Mouse (Mus musculus): ENCODE measurements around the gene Kcnh6. TPM values are rescaled to one million over a fixed set of nuclear protein-coding genes. Genes with fewer than 3 reads are reported as not detected.

Kcnh6 gene
- 0.36 and 0.64 TPM in 2 replicates for polyA plus RNA-seq (2016; fragmentation: Nextera tagmentation; extraction: Ambion mirVana)

- H3K4me3 ChIP-seq (replicated peaks) = no peak within 1 kb of the TSS
- peaks cover 12% of the 10 kb centered on the region; the same call in 1 of the 2 replicates for H3K4me1 ChIP-seq
- H3K27me3 ChIP-seq = peaks cover 25% of the 10 kb centered on the region
- no peak within 1 kb of the TSS for H3K27ac ChIP-seq
- no peak within 1 kb of the TSS for H3K9ac ChIP-seq
- H3K36me3 ChIP-seq (replicated peaks) = no peaks in the 10 kb centered on the region
- peak within 1 kb of the TSS; percentile 43 for H3K4me2 ChIP-seq
- under 1% methylated on average over 25 of the region's 25 CpGs for WGBS
- ATAC-seq (ENCODE audit: low FRiP score) = no peak
- no peaks in the 10 kb centered on the region for H3K9me3 ChIP-seq
Observed at GRCm38 (mm10) chr11:106007821-106008220, at the start of gene Kcnh6. Gene Kcnh6 (plus strand): TSS chr11:106008124.

- Histone ChIP-seq H3K9me3 (no peaks in the 10 kb centered on the region), H3K4me2 (no peak overlapping the region), H3K4me3 (replicated peaks) (no peak overlapping the region), H3K36me3 (replicated peaks) (no peaks in the 10 kb centered on the region), H3K27ac (no peak overlapping the region), H3K9ac (no peak overlapping the region), H3K4me1 (no peaks in the 10 kb centered on the region), H3K27me3 (no peaks in the 10 kb centered on the region)
- no peak for ATAC-seq (ENCODE audit: low FRiP score)
- 70% methylated on average over 1 of the region's 1 CpGs for WGBS
Observed at GRCm38 (mm10) chr11:105958566-105958965, 49.4 kb upstream of the Kcnh6 start.

- Histone ChIP-seq H3K4me3 (replicated peaks) (no peak overlapping the region), H3K27me3 (no peaks in the 10 kb centered on the region), H3K27ac (no peak overlapping the region), H3K4me2 (no peak overlapping the region), H3K36me3 (replicated peaks) (no peaks in the 10 kb centered on the region), H3K9ac (no peak overlapping the region), H3K4me1 (no peaks in the 10 kb centered on the region), H3K9me3 (no peaks in the 10 kb centered on the region)
- ATAC-seq (ENCODE audit: low FRiP score) = no peak
- 67% methylated on average over 17 of the region's 17 CpGs for WGBS
Observed at GRCm38 (mm10) chr11:105959355-105959754, 48.6 kb upstream of the Kcnh6 start.

- Histone ChIP-seq H3K36me3 (replicated peaks) (no peaks in the 10 kb centered on the region), H3K9ac (no peak overlapping the region), H3K9me3 (no peaks in the 10 kb centered on the region), H3K4me2 (no peak overlapping the region), H3K4me1 (peaks cover 15% of the 10 kb centered on the region), H3K27me3 (peaks cover 39% of the 10 kb centered on the region), H3K4me3 (replicated peaks) (no peak overlapping the region), H3K27ac (no peak overlapping the region)
- no peak for ATAC-seq (ENCODE audit: low FRiP score)
- 66% methylated on average over 5 of the region's 5 CpGs for WGBS
Observed at GRCm38 (mm10) chr11:105964691-105965090, 43.2 kb upstream of the Kcnh6 start.

GRCm38 (mm10) chr11:105966288-105966687 is 41.6 kb upstream of the Kcnh6 start:
- Histone ChIP-seq H3K36me3 (replicated peaks) (no peaks in the 10 kb centered on the region), H3K9ac (no peak overlapping the region), H3K4me2 (no peak overlapping the region), H3K4me3 (replicated peaks) (no peak overlapping the region), H3K9me3 (no peaks in the 10 kb centered on the region), H3K4me1 (peaks cover 15% of the 10 kb centered on the region), H3K27ac (no peak overlapping the region), H3K27me3 (peaks cover 54% of the 10 kb centered on the region)
- no peak for ATAC-seq (ENCODE audit: low FRiP score)
- 82% methylated on average over 4 of the region's 4 CpGs for WGBS

GRCm38 (mm10) chr11:105967741-105968574 is 40.0 kb upstream of the Kcnh6 start, which contains the start of gene Ace:
Gene Ace (plus strand): TSS chr11:105967945.
- peaks cover 15% of the 10 kb centered on the region for H3K4me1 ChIP-seq
- WGBS = under 1% methylated on average over 67 of the region's 76 CpGs
- H3K27me3 ChIP-seq = peaks cover 55% of the 10 kb centered on the region
- H3K4me2 ChIP-seq = peak within 1 kb of the TSS; percentile 99
- H3K9me3 ChIP-seq = no peaks in the 10 kb centered on the region
- H3K4me3 ChIP-seq (replicated peaks) = peak within 1 kb of the TSS; percentile 61
- ATAC-seq (ENCODE audit: low FRiP score) = peak; percentile 65
- H3K9ac ChIP-seq = peak within 1 kb of the TSS; percentile 58
- no peak within 1 kb of the TSS for H3K27ac ChIP-seq
- no peaks in the 10 kb centered on the region for H3K36me3 ChIP-seq (replicated peaks)

GRCm38 (mm10) chr11:105968948-105969347 is 39.0 kb upstream of the Kcnh6 start:
- no peak for ATAC-seq (ENCODE audit: low FRiP score)
- WGBS = 40% methylated on average over 10 of the region's 10 CpGs
- H3K9me3 ChIP-seq = no peaks in the 10 kb centered on the region
- no peak overlapping the region for H3K4me3 ChIP-seq (replicated peaks)
- no peak overlapping the region for H3K9ac ChIP-seq
- no peaks in the 10 kb centered on the region for H3K36me3 ChIP-seq (replicated peaks)
- no peak overlapping the region for H3K27ac ChIP-seq
- peaks cover 60% of the 10 kb centered on the region for H3K27me3 ChIP-seq
- H3K4me2 ChIP-seq = no peak overlapping the region
- peaks cover 15% of the 10 kb centered on the region for H3K4me1 ChIP-seq

GRCm38 (mm10) chr11:105969516-105969915 is 38.4 kb upstream of the Kcnh6 start:
- Histone ChIP-seq H3K27ac (no peak overlapping the region), H3K4me3 (replicated peaks) (no peak overlapping the region), H3K4me2 (no peak overlapping the region), H3K4me1 (peaks cover 15% of the 10 kb centered on the region), H3K9me3 (no peaks in the 10 kb centered on the region), H3K36me3 (replicated peaks) (no peaks in the 10 kb centered on the region), H3K9ac (no peak overlapping the region), H3K27me3 (peaks cover 61% of the 10 kb centered on the region)
- ATAC-seq (ENCODE audit: low FRiP score) = no peak
- 50% methylated on average over 1 of the region's 1 CpGs for WGBS

GRCm38 (mm10) chr11:105974593-105974992 is 33.3 kb upstream of the Kcnh6 start:
- no peak overlapping the region for H3K4me3 ChIP-seq (replicated peaks)
- H3K9ac ChIP-seq = no peak overlapping the region
- ATAC-seq (ENCODE audit: low FRiP score) = no peak
- no peaks in the 10 kb centered on the region for H3K4me1 ChIP-seq
- H3K27me3 ChIP-seq = peaks cover 29% of the 10 kb centered on the region
- H3K27ac ChIP-seq = no peak overlapping the region
- 92% methylated on average over 6 of the region's 6 CpGs for WGBS
- H3K4me2 ChIP-seq = no peak overlapping the region
- H3K9me3 ChIP-seq = no peaks in the 10 kb centered on the region
- H3K36me3 ChIP-seq (replicated peaks) = no peaks in the 10 kb centered on the region

GRCm38 (mm10) chr11:105975050-105975449 is 32.9 kb upstream of the Kcnh6 start:
- H3K27ac ChIP-seq = no peak overlapping the region
- no peaks in the 10 kb centered on the region for H3K36me3 ChIP-seq (replicated peaks)
- peaks cover 24% of the 10 kb centered on the region for H3K27me3 ChIP-seq
- H3K4me1 ChIP-seq = no peaks in the 10 kb centered on the region
- no peak for ATAC-seq (ENCODE audit: low FRiP score)
- no peak overlapping the region for H3K9ac ChIP-seq
- WGBS = 71% methylated on average over 3 of the region's 3 CpGs
- H3K4me2 ChIP-seq = no peak overlapping the region
- H3K9me3 ChIP-seq = no peaks in the 10 kb centered on the region
- no peak overlapping the region for H3K4me3 ChIP-seq (replicated peaks)

GRCm38 (mm10) chr11:105975636-105976035 is 32.3 kb upstream of the Kcnh6 start:
- Histone ChIP-seq H3K9me3 (no peaks in the 10 kb centered on the region), H3K36me3 (replicated peaks) (no peaks in the 10 kb centered on the region), H3K4me2 (no peak overlapping the region), H3K27ac (no peak overlapping the region), H3K4me1 (no peaks in the 10 kb centered on the region), H3K4me3 (replicated peaks) (no peak overlapping the region), H3K9ac (no peak overlapping the region), H3K27me3 (peaks cover 18% of the 10 kb centered on the region; the same call in 1 of the 2 replicates)
- WGBS = 88% methylated on average over 5 of the region's 5 CpGs
- no peak for ATAC-seq (ENCODE audit: low FRiP score)

GRCm38 (mm10) chr11:105978232-105978631 is 29.7 kb upstream of the Kcnh6 start:
- 72% methylated on average over 2 of the region's 2 CpGs for WGBS
- Histone ChIP-seq H3K4me2 (no peak overlapping the region), H3K27me3 (peaks cover 11% of the 10 kb centered on the region; the same call in 1 of the 2 replicates), H3K9ac (no peak overlapping the region), H3K4me1 (no peaks in the 10 kb centered on the region), H3K4me3 (replicated peaks) (no peak overlapping the region), H3K9me3 (no peaks in the 10 kb centered on the region), H3K27ac (no peak overlapping the region), H3K36me3 (replicated peaks) (no peaks in the 10 kb centered on the region)
- no peak for ATAC-seq (ENCODE audit: low FRiP score)

GRCm38 (mm10) chr11:105978634-105979033 is 29.3 kb upstream of the Kcnh6 start:
- 74% methylated on average over 5 of the region's 5 CpGs for WGBS
- H3K27me3 ChIP-seq = peaks cover 9% of the 10 kb centered on the region; the same call in 1 of the 2 replicates
- no peak overlapping the region for H3K27ac ChIP-seq
- no peak overlapping the region for H3K4me2 ChIP-seq
- no peaks in the 10 kb centered on the region for H3K9me3 ChIP-seq
- H3K36me3 ChIP-seq (replicated peaks) = no peaks in the 10 kb centered on the region
- no peaks in the 10 kb centered on the region for H3K4me1 ChIP-seq
- H3K9ac ChIP-seq = no peak overlapping the region
- ATAC-seq (ENCODE audit: low FRiP score) = no peak
- no peak overlapping the region for H3K4me3 ChIP-seq (replicated peaks)
